Mouse (Mus musculus): ENCODE measurements at regions not wholly inside any gene's neighbourhood (a gene's known extent, or its start where the extent isn't known, plus 50 kb on each side); places are given as distances from the start of the nearest gene placed in this dataset.
"Not testable (repeated sequence)": the region's sequence is repeated elsewhere in the genome, so short reads cannot be mapped to it uniquely, and the experiment has no call there.

GRCm38 (mm10) chr2:147307488-147308386 lies 54.0 kb upstream of the Pax1 start:
- DNase-seq (ENCODE audit: low read depth): peak; percentile 53

- no peak for DNase-seq (ENCODE audit: low read depth)
These were observed 55.0 kb upstream of the Pax1 start for GRCm38 (mm10) chr2:147306728-147307127.

GRCm38 (mm10) chr2:147305262-147305661 lies 56.5 kb upstream of the Pax1 start:
- peak; percentile 26 for DNase-seq (ENCODE audit: low read depth)

GRCm38 (mm10) chr2:147300503-147300902 lies 61.2 kb upstream of the Pax1 start:
- DNase-seq (ENCODE audit: low read depth): no peak

GRCm38 (mm10) chr2:147299359-147299758 lies 62.4 kb upstream of the Pax1 start:
- no peak for DNase-seq (ENCODE audit: low read depth)

- no peak for DNase-seq (ENCODE audit: low read depth)
These were observed 63.2 kb upstream of the Pax1 start for GRCm38 (mm10) chr2:147298499-147298896.

- no peak for DNase-seq (ENCODE audit: low read depth)
These were observed 63.7 kb upstream of the Pax1 start for GRCm38 (mm10) chr2:147297876-147298498.

- not testable (repeated sequence) for DNase-seq (ENCODE audit: low read depth)
These were observed 66.8 kb upstream of the Pax1 start for GRCm38 (mm10) chr2:147294926-147295325.

- DNase-seq (ENCODE audit: low read depth): no peak
These were observed 68.4 kb upstream of the Pax1 start for GRCm38 (mm10) chr2:147293294-147293688.

- no peak for DNase-seq (ENCODE audit: low read depth)
These were observed 69.1 kb upstream of the Pax1 start for GRCm38 (mm10) chr2:147292387-147293293.

GRCm38 (mm10) chr2:147283390-147283789 lies 78.3 kb upstream of the Pax1 start:
- no peak for DNase-seq (ENCODE audit: low read depth)

GRCm38 (mm10) chr2:147277636-147278035 lies 83.6 kb upstream of the Nkx2-2 start:
- no peak for DNase-seq (ENCODE audit: low read depth)

GRCm38 (mm10) chr2:147269171-147269570 lies 75.1 kb upstream of the Nkx2-2 start:
- no peak for DNase-seq (ENCODE audit: low read depth)

- no peak for DNase-seq (ENCODE audit: low read depth)
These were observed 73.9 kb upstream of the Nkx2-2 start for GRCm38 (mm10) chr2:147267901-147268300.

GRCm38 (mm10) chr2:147267257-147267656 lies 73.2 kb upstream of the Nkx2-2 start:
- no peak for DNase-seq (ENCODE audit: low read depth)

- peak; percentile 58 for DNase-seq (ENCODE audit: low read depth)
These were observed 62.7 kb upstream of the Nkx2-2 start for GRCm38 (mm10) chr2:147256696-147257095.

GRCm38 (mm10) chr2:147254944-147255343 lies 60.9 kb upstream of the Nkx2-2 start:
- DNase-seq (ENCODE audit: low read depth): no peak

GRCm38 (mm10) chr2:147254137-147254536 lies 60.1 kb upstream of the Nkx2-2 start:
- DNase-seq (ENCODE audit: low read depth): no peak

- DNase-seq (ENCODE audit: low read depth): no peak
These were observed 54.0 kb upstream of the Nkx2-2 start for GRCm38 (mm10) chr2:147247981-147248514.

GRCm38 (mm10) chr2:147247238-147247637 lies 53.2 kb upstream of the Nkx2-2 start:
- DNase-seq (ENCODE audit: low read depth): no peak

GRCm38 (mm10) chr2:147244406-147244805 lies 50.4 kb upstream of the Nkx2-2 start:
- DNase-seq (ENCODE audit: low read depth): no peak

Measured in induced T-regulatory cell, adult 2 months (primary cell).